Mouse (Mus musculus) liver, embryonic 16.5 days (tissue): Measurements from ENCODE around the gene Ust. TPM values are rescaled to one million over a fixed set of nuclear protein-coding genes. Genes with fewer than 3 reads are reported as not detected.

Experiments
- ATAC-seq: fragments of 200-750 bp; cut with Nextera tagmentation; 2 replicates; pipeline ENCODE4 v1.8.0; 2017; ENCODE audit warnings: low read depth, mild to moderate bottlenecking, moderate number of reproducible peaks, moderate library complexity
- H3K27ac ChIP-seq: fragments of 300-500 bp; sonication (generic); 2 replicates; pipeline ENCODE4 v1.5.1; 2014; ENCODE audit warnings: mild to moderate bottlenecking, low read length
- H3K27me3 ChIP-seq: fragments of 300-500 bp; sonication (generic); 2 replicates; pipeline ENCODE4 v1.6.1; 2014; ENCODE audit warnings: low read depth, low read length, mixed read lengths; ENCODE audit not compliant: control insufficient read depth, insufficient read depth
- H3K36me3 ChIP-seq: fragments of 300-500 bp; sonication (generic); 2 replicates; pipeline ENCODE4 v1.6.1; 2014; ENCODE audit warnings: mild to moderate bottlenecking; ENCODE audit not compliant: control insufficient read depth, insufficient read depth
- H3K4me1 ChIP-seq: fragments of 300-500 bp; sonication (generic); 2 replicates; pipeline ENCODE4 v1.6.1; 2014; ENCODE audit warnings: low read depth, low read length, mixed read lengths; ENCODE audit not compliant: control insufficient read depth
- H3K4me2 ChIP-seq: fragments of 300-500 bp; sonication (generic); 2 replicates; pipeline ENCODE4 v1.6.1; 2014; ENCODE audit warnings: low read depth, low read length, mixed read lengths
- H3K4me3 ChIP-seq: fragments of 300-500 bp; sonication (generic); 2 replicates; pipeline ENCODE4 v1.5.1; 2014; ENCODE audit warnings: low read depth, mild to moderate bottlenecking, low read length
- H3K9ac ChIP-seq: fragments of 300-500 bp; sonication (generic); 2 replicates; pipeline ENCODE4 v1.6.1; 2014; ENCODE audit warnings: low read depth, low read length
- H3K9me3 ChIP-seq: fragments of 300-500 bp; sonication (generic); replicated peaks from 2 replicates; pipeline ENCODE4 v1.6.1; 2016; ENCODE audit warnings: low read length; ENCODE audit not compliant: control insufficient read depth
- WGBS: fragments of 180-500 bp; shearing (Covaris S2); extraction: QIAGEN DNeasy Blood & Tissue Kit; methylation state at CpG from one replicate; pipeline ENCODE4 v1.1.7; 2014; ENCODE audit not compliant: insufficient replicate concordance; 5-methylcytosine and 5-hydroxymethylcytosine counted together
- polyA plus RNA-seq: library from polyadenylated mRNA; unstranded; fragments of >200 nt; fragmentation: Nextera tagmentation; extraction: Ambion mirVana; gene quantifications from 2 replicates; pipeline ENCODE4 v1.2.1, GENCODE M21; 2015

Gene Ust
- polyA plus RNA-seq, 1 experiment from 2014 or later, result 0.48 TPM

GRCm38 (mm10) chr10:8419496-8420009 lies 99.1 kb downstream of the Ust start:
- no peaks in the 10 kb centered on the region for H3K4me1 ChIP-seq
- H3K4me3 ChIP-seq, result no peak overlapping the region
- H3K9me3 ChIP-seq, result no peaks in the 10 kb centered on the region
- no peak overlapping the region for H3K9ac ChIP-seq
- no peak for ATAC-seq
- 64% methylated on average over 6 of the region's 6 CpGs for WGBS
- H3K4me2 ChIP-seq, result no peak overlapping the region
- no peaks in the 10 kb centered on the region for H3K36me3 ChIP-seq
- no peaks in the 10 kb centered on the region for H3K27me3 ChIP-seq
- H3K27ac ChIP-seq, result no peak overlapping the region

GRCm38 (mm10) chr10:8415474-8415873 lies 103.2 kb downstream of the Ust start:
- 55% methylated on average over 5 of the region's 5 CpGs for WGBS
- no peaks in the 10 kb centered on the region for H3K36me3 ChIP-seq

GRCm38 (mm10) chr10:8415036-8415435 lies 103.6 kb downstream of the Ust start:
- no peak overlapping the region for H3K9ac ChIP-seq
- 62% methylated on average over 7 of the region's 7 CpGs for WGBS

More at GRCm38 (mm10) chr10:8415474-8415873, 103.2 kb downstream of the Ust start:
- Histone ChIP-seq H3K4me2 (no peak overlapping the region), H3K27ac (no peak overlapping the region), H3K27me3 (no peaks in the 10 kb centered on the region), H3K9me3 (no peaks in the 10 kb centered on the region), H3K4me3 (no peak overlapping the region), H3K4me1 (no peaks in the 10 kb centered on the region), H3K9ac (no peak overlapping the region)
- no peak for ATAC-seq

GRCm38 (mm10) chr10:8405141-8405540 lies 113.5 kb downstream of the Ust start:
- ATAC-seq, result no peak

More at GRCm38 (mm10) chr10:8415036-8415435, 103.6 kb downstream of the Ust start:
- H3K9me3 ChIP-seq, result no peaks in the 10 kb centered on the region
- H3K4me1 ChIP-seq, result no peaks in the 10 kb centered on the region
- no peak overlapping the region for H3K4me2 ChIP-seq
- H3K27ac ChIP-seq, result no peak overlapping the region
- H3K27me3 ChIP-seq, result no peaks in the 10 kb centered on the region
- H3K36me3 ChIP-seq, result no peaks in the 10 kb centered on the region
- no peak overlapping the region for H3K4me3 ChIP-seq
- ATAC-seq, result no peak

GRCm38 (mm10) chr10:8392226-8392625 lies 126.4 kb downstream of the Ust start:
- no peak overlapping the region for H3K9ac ChIP-seq
- no peak overlapping the region for H3K27ac ChIP-seq
- H3K9me3 ChIP-seq, result no peaks in the 10 kb centered on the region
- ATAC-seq, result no peak
- no peaks in the 10 kb centered on the region for H3K4me1 ChIP-seq
- 69% methylated on average over 2 of the region's 2 CpGs for WGBS
- H3K4me2 ChIP-seq, result no peak overlapping the region
- no peaks in the 10 kb centered on the region for H3K27me3 ChIP-seq
- H3K4me3 ChIP-seq, result no peak overlapping the region
- no peaks in the 10 kb centered on the region for H3K36me3 ChIP-seq

More at GRCm38 (mm10) chr10:8405141-8405540, 113.5 kb downstream of the Ust start:
- WGBS, result 61% methylated on average over 4 of the region's 4 CpGs
- Histone ChIP-seq H3K9ac (no peak overlapping the region), H3K4me3 (no peak overlapping the region), H3K4me2 (no peak overlapping the region), H3K4me1 (no peaks in the 10 kb centered on the region), H3K27ac (no peak overlapping the region), H3K36me3 (no peaks in the 10 kb centered on the region), H3K27me3 (no peaks in the 10 kb centered on the region), H3K9me3 (no peaks in the 10 kb centered on the region)

GRCm38 (mm10) chr10:8391264-8391748 lies 127.3 kb downstream of the Ust start:
- 68% methylated on average over 4 of the region's 4 CpGs for WGBS
- Histone ChIP-seq H3K4me2 (no peak overlapping the region), H3K36me3 (no peaks in the 10 kb centered on the region), H3K9me3 (no peaks in the 10 kb centered on the region), H3K27ac (no peak overlapping the region), H3K4me1 (no peaks in the 10 kb centered on the region), H3K9ac (no peak overlapping the region), H3K4me3 (no peak overlapping the region), H3K27me3 (no peaks in the 10 kb centered on the region)
- no peak for ATAC-seq

GRCm38 (mm10) chr10:8388239-8388638 lies 130.4 kb downstream of the Ust start:
- Histone ChIP-seq H3K4me2 (no peak overlapping the region), H3K4me3 (no peak overlapping the region), H3K9me3 (no peaks in the 10 kb centered on the region), H3K27ac (no peak overlapping the region), H3K9ac (no peak overlapping the region), H3K4me1 (no peaks in the 10 kb centered on the region), H3K36me3 (no peaks in the 10 kb centered on the region), H3K27me3 (no peaks in the 10 kb centered on the region)
- 57% methylated on average over 7 of the region's 7 CpGs for WGBS
- no peak for ATAC-seq

GRCm38 (mm10) chr10:8369894-8370500 lies 148.6 kb downstream of the Ust start:
- Histone ChIP-seq H3K4me1 (no peaks in the 10 kb centered on the region), H3K4me3 (no peak overlapping the region), H3K4me2 (no peak overlapping the region), H3K9ac (no peak overlapping the region), H3K9me3 (no peaks in the 10 kb centered on the region), H3K36me3 (no peaks in the 10 kb centered on the region), H3K27ac (no peak overlapping the region), H3K27me3 (no peaks in the 10 kb centered on the region)
- WGBS, result 38% methylated on average over 10 of the region's 10 CpGs
- no peak for ATAC-seq

GRCm38 (mm10) chr10:8365816-8366215 lies 152.8 kb downstream of the Ust start:
- Histone ChIP-seq H3K27ac (no peak overlapping the region), H3K9me3 (no peaks in the 10 kb centered on the region), H3K27me3 (no peaks in the 10 kb centered on the region), H3K9ac (no peak overlapping the region), H3K4me2 (no peak overlapping the region), H3K36me3 (no peaks in the 10 kb centered on the region), H3K4me1 (no peaks in the 10 kb centered on the region), H3K4me3 (no peak overlapping the region)
- 20% methylated on average over 1 of the region's 1 CpGs for WGBS
- no peak for ATAC-seq
